9 mouse cellular contexts compared by ENCODE assay signal in genomic region chr13:64315483-64316050, GRCm38 (mm10). TPM values are rescaled to one million over a fixed set of nuclear protein-coding genes. Genes with fewer than 3 reads are reported as not detected.
A peak's percentile ranks its signal among the peaks of the same experiment; 100 is the strongest.
DNase-seq lines count a peak whose midpoint lies in the region; ATAC-seq and TF ChIP-seq lines count a peak whose summit lies in the region.
"Had no signal": no experiment of that assay in that cellular context is flagged by ENCODE, and none has a peak within 500 bp of the region (broad histone marks: within the 10 kb centered on the region; RNA-seq: fewer than 3 reads in every experiment).

No protein-coding gene starts in this region.

- no peak for ATAC-seq in G1E (ENCODE audit: extremely low read depth, insufficient number of reproducible peaks, low FRiP score, poor library complexity, severe bottlenecking)
- no peak for ATAC-seq in embryonic facial prominence, embryonic 14.5 days (ENCODE audit: low read depth)

- no peak overlapping the region for H3K4me3 ChIP-seq in cerebellum, adult 2 months (replicated peaks; ENCODE audit: insufficient read depth, low read depth, low read length)
- no peak overlapping the region for H3K4me3 ChIP-seq in G1E (ENCODE audit: low read depth, low read length)
- H3K4me3 ChIP-seq in embryonic facial prominence, embryonic 14.5 days (ENCODE audit: low read depth, low read length), result no peak overlapping the region
- H3K4me3 ChIP-seq: neural tube, embryonic 12.5 days had no signal

- TF ChIP-seq CTCF in cerebellum, adult 2 months (IDR thresholded peaks at IDR 0.05; ENCODE audit: borderline replicate concordance, insufficient read depth, low read depth, low read length), result peak; percentile 29; the same call in 1 of the 2 replicates
- TF ChIP-seq CTCF in G1E (IDR thresholded peaks at IDR 0.05; ENCODE audit: low read depth, low read length), result 0 out of 2 replicates have a peak, but pooled peaks have one; percentile 17

- no peak overlapping the region for H3K27ac ChIP-seq in cerebellum, adult 2 months (ENCODE audit: insufficient read depth, low read length)
- H3K27ac ChIP-seq in embryonic facial prominence, embryonic 14.5 days (replicated peaks; ENCODE audit: low read depth, low read length), result no peak overlapping the region
- H3K27ac ChIP-seq: neural tube, embryonic 12.5 days had no signal

- peak in 1 of 2 experiments; percentile 53 for DNase-seq in cerebellum, adult 2 months
- DNase-seq in cerebellum, adult 9-11 months, result no peak
- DNase-seq in layer of hippocampus, adult 9-10 months (ENCODE audit: low spot score), result peak; percentile 71
- DNase-seq in layer of hippocampus, postnatal 25 days (ENCODE audit: extremely low spot score in 1 of 2, low spot score in 1 of 2), result no peak
- no peak for DNase-seq in G1E (ENCODE audit: low spot score)
- DNase-seq in embryonic facial prominence, embryonic 14.5 days (ENCODE audit: low spot score), result peak; percentile 84
- peak; percentile 39 for DNase-seq in retina, postnatal 7 days (ENCODE audit: low read depth, low spot score)
- DNase-seq in layer of hippocampus, adult 9-11 months, result no peak

- peaks cover 2% of the 10 kb centered on the region for H3K36me3 ChIP-seq in G1E (replicated peaks)
- H3K36me3 ChIP-seq in embryonic facial prominence, embryonic 14.5 days (ENCODE audit: control insufficient read depth, insufficient read depth, low read length), result no peaks in the 10 kb centered on the region
- H3K36me3 ChIP-seq: neural tube, embryonic 12.5 days had no signal

- no peak overlapping the region for H3K4me2 ChIP-seq in embryonic facial prominence, embryonic 14.5 days (ENCODE audit: low read depth, low read length)
- H3K4me2 ChIP-seq: neural tube, embryonic 12.5 days had no signal

- no peak for TF ChIP-seq POLR2A in cerebellum, adult 2 months (IDR thresholded peaks at IDR 0.05; ENCODE audit: borderline replicate concordance, insufficient read depth, low read length)

- H3K4me1 ChIP-seq in cerebellum, adult 2 months (ENCODE audit: control insufficient read depth, insufficient read depth, low read length), result peaks cover 4% of the 10 kb centered on the region; the same call in 1 of the 2 replicates
- peaks cover 14% of the 10 kb centered on the region for H3K4me1 ChIP-seq in G1E (ENCODE audit: insufficient read depth, low read depth, low read length)
- no peaks in the 10 kb centered on the region for H3K4me1 ChIP-seq in embryonic facial prominence, embryonic 14.5 days (ENCODE audit: control insufficient read depth, insufficient read depth, low read length)
- H3K4me1 ChIP-seq: neural tube, embryonic 12.5 days had no signal

- H3K27me3 ChIP-seq in cerebellum, adult 2 months (ENCODE audit: control insufficient read depth, insufficient read depth, low read length), result no peaks in the 10 kb centered on the region
- H3K27me3 ChIP-seq in G1E (ENCODE audit: insufficient read depth, low read length), result no peaks in the 10 kb centered on the region
- H3K27me3 ChIP-seq in embryonic facial prominence, embryonic 14.5 days (replicated peaks; ENCODE audit: control insufficient read depth, insufficient read depth, low read length), result no peaks in the 10 kb centered on the region
- H3K27me3 ChIP-seq: neural tube, embryonic 12.5 days had no signal

- H3K9me3 ChIP-seq in G1E (replicated peaks), result no peaks in the 10 kb centered on the region
- no peaks in the 10 kb centered on the region for H3K9me3 ChIP-seq in embryonic facial prominence, embryonic 14.5 days (ENCODE audit: control insufficient read depth, low read length)
- H3K9me3 ChIP-seq: neural tube, embryonic 12.5 days had no signal

- H3K9ac ChIP-seq in embryonic facial prominence, embryonic 14.5 days (ENCODE audit: low read depth, low read length), result no peak overlapping the region
- H3K9ac ChIP-seq: neural tube, embryonic 12.5 days had no signal

- 2% methylated on average over 3 of the region's 3 CpGs for WGBS in cerebellum, adult 2 months
- WGBS in embryonic facial prominence, embryonic 14.5 days, result 1% methylated on average over 3 of the region's 3 CpGs

RNA-seq across cellular contexts. Expression of gene Aaed1, which starts 3.1 kb away (rescaled TPM):
- polyA plus RNA-seq in cerebellum, adult 2 months (2012; rRNA removed), result 18.4 and 21.5 TPM in 2 replicates
- 10 to 100 TPM; 13.1 to 14.4 TPM for total RNA-seq in layer of hippocampus, postnatal 25 days (2021)
- 25.7 and 29.9 TPM in 2 replicates for total RNA-seq in G1E (2014; fragmentation: Nextera tagmentation)
- total RNA-seq in G1E (2017), result 15.9 and 16.0 TPM in 2 replicates
- polyA plus RNA-seq in G1E (2012), result 2.1 and 4.2 TPM in 2 replicates
- 30.1 and 31.8 TPM in 2 replicates for polyA plus RNA-seq in embryonic facial prominence, embryonic 14.5 days (2014; fragmentation: Nextera tagmentation; extraction: Ambion mirVana)

RNA-seq across cellular contexts. Expression of gene Cdc14b, which starts 40.5 kb away (rescaled TPM):
- polyA plus RNA-seq in cerebellum, adult 2 months (2012; rRNA removed), result 15.3 and 17.0 TPM in 2 replicates
- 1 to 10 TPM; 6.9 to 7.2 TPM for total RNA-seq in layer of hippocampus, postnatal 25 days (2021)
- 1.9 and 4.1 TPM in 2 replicates for total RNA-seq in G1E (2014; fragmentation: Nextera tagmentation)
- total RNA-seq in G1E (2017), result 2.0 and 2.3 TPM in 2 replicates
- polyA plus RNA-seq in G1E (2012), result 0.09 and 0.13 TPM in 2 replicates
- polyA plus RNA-seq in embryonic facial prominence, embryonic 14.5 days (2014; fragmentation: Nextera tagmentation; extraction: Ambion mirVana), result 12.7 and 14.7 TPM in 2 replicates

RNA-seq across cellular contexts. Expression of gene Ctsl, which starts 55.1 kb away (rescaled TPM):
- 150 and 164 TPM in 2 replicates for polyA plus RNA-seq in cerebellum, adult 2 months (2012; rRNA removed)
- total RNA-seq in layer of hippocampus, postnatal 25 days (2021), result 100 to 1,000 TPM; 119 to 130 TPM
- total RNA-seq in G1E (2014; fragmentation: Nextera tagmentation) (34.8 and 40.0 TPM in 2 replicates), G1E (2017) (93.2 and 97.1 TPM in 2 replicates)
- polyA plus RNA-seq in G1E (2012), result 0.38 and 0.45 TPM in 2 replicates
- polyA plus RNA-seq in embryonic facial prominence, embryonic 14.5 days (2014; fragmentation: Nextera tagmentation; extraction: Ambion mirVana), result 213 and 225 TPM in 2 replicates

Comparison
In these comparisons a context has a peak if more than half of its experiments do, and no peak if none do; other contexts are left out.
1. DNase-seq: peak in layer of hippocampus, adult 9-10 months (single experiment), embryonic facial prominence, embryonic 14.5 days (single experiment) and retina, postnatal 7 days (single experiment); none in cerebellum, adult 9-11 months (single experiment), layer of hippocampus, postnatal 25 days (0 of 2), G1E (single experiment) and layer of hippocampus, adult 9-11 months (single experiment).
2. RNA of gene Cdc14b, which starts 40.5 kb away (polyA plus RNA-seq): 15.3 to 17.0 TPM in cerebellum, adult 2 months and 12.7 to 14.7 TPM in embryonic facial prominence, embryonic 14.5 days; 0.09 to 0.13 TPM in G1E; every median in the first group is over 10 times any median in the second.
3. RNA of gene Ctsl, which starts 55.1 kb away (polyA plus RNA-seq): 213 to 225 TPM in embryonic facial prominence, embryonic 14.5 days and 150 to 164 TPM in cerebellum, adult 2 months; 0.38 to 0.45 TPM in G1E; every median in the first group is over 100 times any median in the second.